Mouse (Mus musculus): ENCODE measurements at regions not wholly inside any gene's neighbourhood (a gene's known extent, or its start where the extent isn't known, plus 50 kb on each side); places are given as distances from the start of the nearest gene placed in this dataset.

GRCm38 (mm10) chr11:31282136-31282535 is 87.7 kb downstream of the Stc2 start:
- TF ChIP-seq POLR2A (IDR thresholded peaks at IDR 0.05; ENCODE audit: borderline replicate concordance, extremely low read depth, low read depth, low read length): no peak
- no peak for TF ChIP-seq CTCF (IDR thresholded peaks at IDR 0.05; ENCODE audit: insufficient read depth, low read length)
- WGBS: 63% methylated on average over 2 of the region's 2 CpGs
- Histone ChIP-seq H3K4me1 (ENCODE audit: control insufficient read depth, insufficient read depth, low read length) (no peaks in the 10 kb centered on the region), H3K4me3 (replicated peaks; ENCODE audit: extremely low read depth, low read depth, low read length) (no peak overlapping the region)
- DNase-seq: no peak

- no peaks in the 10 kb centered on the region for H3K4me1 ChIP-seq (ENCODE audit: control insufficient read depth, insufficient read depth, low read length)
- TF ChIP-seq POLR2A (IDR thresholded peaks at IDR 0.05; ENCODE audit: borderline replicate concordance, extremely low read depth, low read depth, low read length) (no peak), CTCF (IDR thresholded peaks at IDR 0.05; ENCODE audit: insufficient read depth, low read length) (peak; percentile 15; the same call in 1 of the 2 replicates)
- peak; percentile 14 for DNase-seq
- WGBS: 14% methylated on average over 2 of the region's 2 CpGs
- H3K4me3 ChIP-seq (replicated peaks; ENCODE audit: extremely low read depth, low read depth, low read length): no peak overlapping the region
Measured at GRCm38 (mm10) chr11:31248467-31248866, 66.2 kb upstream of the Gm17332 start.
